Mouse (Mus musculus) embryonic facial prominence, embryonic 10.5 days (tissue): Measurements from ENCODE around the gene Dmgdh. TPM values are rescaled to one million over a fixed set of nuclear protein-coding genes. Genes with fewer than 3 reads are reported as not detected.

ENCODE experiments used
- DNase-seq: peaks from one replicate; pipeline ENCODE4 v3.0.0-alpha.2; 2017; ENCODE audit warnings: low spot score
- H3K27ac ChIP-seq: fragments of 300-500 bp; sonication (generic); replicated peaks from 2 replicates; pipeline ENCODE4 v1.5.1; 2016; ENCODE audit warnings: mild to moderate bottlenecking
- H3K27me3 ChIP-seq: fragments of 300-500 bp; sonication (generic); replicated peaks from 2 replicates; pipeline ENCODE4 v1.6.1; 2016; ENCODE audit warnings: low read depth, mild to moderate bottlenecking; ENCODE audit not compliant: poor library complexity, severe bottlenecking
- H3K36me3 ChIP-seq: fragments of 300-500 bp; sonication (generic); replicated peaks from 2 replicates; pipeline ENCODE4 v1.6.1; 2016; ENCODE audit warnings: mild to moderate bottlenecking, moderate library complexity
- H3K4me1 ChIP-seq: fragments of 300-500 bp; sonication (generic); 2 replicates; pipeline ENCODE4 v1.6.1; 2016
- H3K4me3 ChIP-seq: fragments of 300-500 bp; sonication (generic); 2 replicates; pipeline ENCODE4 v1.5.1; 2016; ENCODE audit warnings: mild to moderate bottlenecking, moderate library complexity
- H3K9me3 ChIP-seq: fragments of 300-500 bp; sonication (generic); 2 replicates; pipeline ENCODE4 v1.6.1; 2016; ENCODE audit warnings: mild to moderate bottlenecking
- WGBS: fragments of 180-500 bp; shearing (Covaris S2); methylation state at CpG from one replicate; pipeline ENCODE4 v1.1.7; 2016; 5-methylcytosine and 5-hydroxymethylcytosine counted together
- microRNA-seq: library from miRNA; unstranded; fragments of <30 nt; microRNA quantifications from one replicate; pipeline ENCODE4, GENCODE M21; 2017
- polyA plus RNA-seq: library from polyadenylated mRNA; unstranded; fragments of >200 nt; fragmentation: Nextera tagmentation; extraction: Ambion mirVana; gene quantifications from 2 replicates; pipeline ENCODE4 v1.2.1, GENCODE M21; 2016

Gene Dmgdh
- polyA plus RNA-seq, 1 experiment from 2014 or later = 0.06 TPM

DNA sequence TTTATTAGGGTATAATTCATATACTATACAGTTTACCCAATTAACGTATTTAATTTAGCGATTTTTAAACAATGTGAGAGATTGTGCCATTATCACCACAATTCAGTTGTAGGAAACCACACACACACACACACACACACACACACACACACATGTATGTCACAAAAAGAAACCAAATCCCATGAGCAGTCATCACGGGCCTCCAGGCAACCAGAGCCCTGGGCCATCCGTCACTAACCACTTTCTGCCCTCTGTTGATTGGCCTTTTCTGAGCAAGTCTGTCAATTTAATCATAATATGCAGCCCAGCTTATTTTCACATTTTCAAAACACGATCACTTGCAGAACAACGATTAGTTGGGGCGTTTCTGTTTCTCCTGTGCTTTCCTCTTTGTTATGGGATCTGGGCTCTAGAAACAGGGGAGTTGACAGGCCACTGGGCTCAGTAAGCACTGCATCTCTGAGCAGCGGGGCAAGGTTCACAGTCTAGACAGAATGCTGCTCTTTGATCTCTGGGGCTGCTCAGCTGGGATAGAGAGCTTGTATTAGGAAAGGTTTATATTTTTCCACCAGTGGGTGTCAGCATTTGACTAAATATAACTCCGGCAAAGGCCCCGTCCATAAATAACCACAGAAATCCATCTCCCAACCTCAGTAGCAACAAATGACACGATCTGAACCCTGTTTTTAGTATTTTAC is 118.9 kb downstream of the Dmgdh start:
- H3K27ac ChIP-seq = no peak overlapping the region
- WGBS = 54% methylated on average over 11 of the region's 11 CpGs
- peaks cover 1% of the 10 kb centered on the region; the same call in 1 of the 2 replicates for H3K36me3 ChIP-seq
- 0 out of 2 replicates have a peak, but pooled peaks cover 1% of the 10 kb centered on the region for H3K9me3 ChIP-seq
- H3K4me3 ChIP-seq = no peak overlapping the region
- H3K4me1 ChIP-seq = peaks cover 8% of the 10 kb centered on the region
- H3K27me3 ChIP-seq = no peaks in the 10 kb centered on the region
- DNase-seq = peak; percentile 60

DNA sequence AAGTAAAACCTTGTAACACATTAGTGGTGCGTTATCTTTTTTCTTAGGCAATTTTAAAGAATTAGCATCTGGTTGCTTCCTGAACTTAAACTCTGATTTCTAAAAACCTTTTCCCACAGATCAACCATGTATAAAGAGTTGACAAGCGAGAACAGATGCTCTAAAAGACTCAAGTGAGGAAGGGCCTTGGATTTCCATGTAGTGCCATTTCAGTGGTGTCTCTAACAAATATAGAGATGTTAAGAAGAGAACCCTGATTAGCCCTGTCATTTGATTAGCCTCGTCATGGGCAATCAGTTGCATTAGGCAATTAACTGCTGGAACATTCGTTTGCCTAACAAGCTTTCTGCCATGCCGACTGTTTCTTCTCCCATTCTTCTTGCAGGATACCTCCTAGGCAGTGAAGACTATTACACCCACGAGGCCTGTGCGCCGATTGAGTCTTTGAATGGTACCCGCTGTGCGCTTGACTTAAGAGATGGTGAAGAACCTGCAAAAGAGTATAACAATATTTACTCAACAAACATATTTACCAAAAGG is 119.5 kb downstream of the Dmgdh start:
- Histone ChIP-seq H3K4me3 (no peak overlapping the region), H3K4me1 (peaks cover 8% of the 10 kb centered on the region), H3K27me3 (no peaks in the 10 kb centered on the region), H3K27ac (no peak overlapping the region), H3K36me3 (peaks cover 5% of the 10 kb centered on the region; the same call in 1 of the 2 replicates), H3K9me3 (0 out of 2 replicates have a peak, but pooled peaks cover 4% of the 10 kb centered on the region)
- no peak for DNase-seq
- WGBS = 74% methylated on average over 10 of the region's 10 CpGs

DNA sequence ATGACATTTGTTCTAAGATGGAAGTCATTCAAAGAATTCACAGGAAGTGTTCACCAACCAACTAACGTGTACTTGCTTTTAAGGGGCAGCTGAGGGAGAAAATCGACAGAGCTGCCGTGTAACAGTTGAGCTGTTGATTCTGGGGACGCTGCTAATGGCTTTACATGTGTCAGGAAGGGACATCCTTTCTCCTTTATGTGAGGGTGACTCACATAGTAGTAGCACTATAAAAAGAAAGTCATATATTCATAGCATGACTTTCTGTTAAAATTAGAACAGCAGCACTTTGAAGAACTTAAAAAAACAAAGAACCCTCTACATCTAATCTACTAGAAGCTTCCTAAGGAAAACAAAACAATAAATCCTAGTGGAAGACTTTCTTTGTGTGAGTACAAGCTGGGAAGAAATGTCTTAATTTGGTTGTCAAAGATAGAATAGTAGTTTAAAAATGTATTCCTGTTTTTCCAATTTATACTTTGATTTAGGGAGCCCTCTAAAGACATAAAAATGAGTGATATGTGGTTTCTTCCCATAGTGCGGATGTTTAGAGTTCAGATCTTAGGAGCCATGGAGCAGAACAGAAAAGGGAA is 122.9 kb downstream of the Dmgdh start:
- Histone ChIP-seq H3K27me3 (no peaks in the 10 kb centered on the region), H3K27ac (no peak overlapping the region), H3K36me3 (peaks cover 5% of the 10 kb centered on the region; the same call in 1 of the 2 replicates), H3K4me1 (peaks cover 8% of the 10 kb centered on the region), H3K9me3 (0 out of 2 replicates have a peak, but pooled peaks cover 4% of the 10 kb centered on the region), H3K4me3 (no peak overlapping the region)
- no peak for DNase-seq
- WGBS = 80% methylated on average over 5 of the region's 5 CpGs

Small RNA genes within 50 kb of the gene (microRNA-seq; reads per million reads assigned to microRNA genes)
- not detected for gene Mir5624

Other genes with a start within 250 kb of the Dmgdh start
- 3.8 and 5.2 TPM in 2 replicates for gene Jmy, start 174.6 kb upstream of the Dmgdh start, polyA plus RNA-seq
- gene Bhmt, start 36.5 kb upstream of the Dmgdh start, polyA plus RNA-seq = 0.21 TPM in 1 of 2 replicates, not detected in the other
- gene Bhmt2, start 131 bp upstream of the Dmgdh start, polyA plus RNA-seq = 0.06 and 0.11 TPM in 2 replicates
- 4.3 and 5.4 TPM in 2 replicates for gene Arsb, start 97.2 kb downstream of the Dmgdh start, polyA plus RNA-seq